In genomic region chr4:155019336-155019847, GRCm38 (mm10) we compare ENCODE assay signal across 8 mouse cellular contexts. TPM values are rescaled to one million over a fixed set of nuclear protein-coding genes. Genes with fewer than 3 reads are reported as not detected.
A peak's percentile ranks its signal among the peaks of the same experiment; 100 is the strongest.
DNase-seq lines count a peak whose midpoint lies in the region; ATAC-seq and TF ChIP-seq lines count a peak whose summit lies in the region.

No protein-coding gene starts in this region.

- no peaks in the 10 kb centered on the region for H3K36me3 ChIP-seq in forebrain, embryonic 16.5 days (ENCODE audit: control insufficient read depth, insufficient read depth)
- no peaks in the 10 kb centered on the region for H3K36me3 ChIP-seq in limb, embryonic 11.5 days (ENCODE audit: control insufficient read depth, insufficient read depth, low read length)
- H3K36me3 ChIP-seq in midbrain, postnatal 0 days (ENCODE audit: insufficient read depth, low read length): no peaks in the 10 kb centered on the region

- no peaks in the 10 kb centered on the region for H3K9me3 ChIP-seq in forebrain, embryonic 16.5 days (ENCODE audit: control insufficient read depth, low read length)
- H3K9me3 ChIP-seq in limb, embryonic 11.5 days (ENCODE audit: control insufficient read depth, low read length): no peaks in the 10 kb centered on the region
- H3K9me3 ChIP-seq in midbrain, postnatal 0 days (ENCODE audit: low read length): no peaks in the 10 kb centered on the region

- H3K9ac ChIP-seq in forebrain, embryonic 16.5 days (replicated peaks; ENCODE audit: low read depth, low read length): peak overlapping the region; percentile 55
- no peak overlapping the region for H3K9ac ChIP-seq in limb, embryonic 11.5 days (ENCODE audit: low read length)
- 0 out of 2 replicates have a peak overlapping the region, but pooled peaks have one; percentile 2 for H3K9ac ChIP-seq in midbrain, postnatal 0 days (replicated peaks; ENCODE audit: low read length, poor library complexity, severe bottlenecking)

- peak overlapping the region; percentile 97 for H3K27ac ChIP-seq in cerebellum, adult 2 months (ENCODE audit: insufficient read depth, low read length)
- peak overlapping the region; percentile 33; the same call in 1 of the 2 replicates for H3K27ac ChIP-seq in forebrain, embryonic 16.5 days (ENCODE audit: low read length)
- H3K27ac ChIP-seq in limb, embryonic 11.5 days (replicated peaks; ENCODE audit: low read depth, low read length): no peak overlapping the region
- no peak overlapping the region for H3K27ac ChIP-seq in midbrain, postnatal 0 days (ENCODE audit: low read depth, low read length)

- peak; percentile 97 for TF ChIP-seq POLR2A in cerebellum, adult 2 months (IDR thresholded peaks at IDR 0.05; ENCODE audit: borderline replicate concordance, insufficient read depth, low read length)

- peak overlapping the region; percentile 90 for H3K4me3 ChIP-seq in cerebellum, adult 2 months (replicated peaks; ENCODE audit: insufficient read depth, low read depth, low read length)
- peak overlapping the region; percentile 35 for H3K4me3 ChIP-seq in forebrain, embryonic 16.5 days (replicated peaks; ENCODE audit: low read length)
- H3K4me3 ChIP-seq in limb, embryonic 11.5 days (ENCODE audit: low read depth, low read length): no peak overlapping the region
- peak overlapping the region; percentile 5; the same call in 1 of the 2 replicates for H3K4me3 ChIP-seq in midbrain, postnatal 0 days (ENCODE audit: low read depth, low read length)

- H3K4me2 ChIP-seq in forebrain, embryonic 16.5 days (ENCODE audit: low read length): peak overlapping the region; percentile 39
- no peak overlapping the region; the same call in 1 of the 2 replicates for H3K4me2 ChIP-seq in limb, embryonic 11.5 days (ENCODE audit: low read depth, severe bottlenecking)
- H3K4me2 ChIP-seq in midbrain, postnatal 0 days (ENCODE audit: low read depth, low read length, poor library complexity, severe bottlenecking): peak overlapping the region; percentile 32; the same call in 1 of the 2 replicates

- under 1% methylated on average over 10 of the region's 10 CpGs for WGBS in cerebellum, adult 2 months
- WGBS in forebrain, embryonic 16.5 days: under 1% methylated on average over 10 of the region's 10 CpGs
- WGBS in limb, embryonic 11.5 days: 0% methylated on average over 10 of the region's 10 CpGs
- 1% methylated on average over 10 of the region's 10 CpGs for WGBS in midbrain, postnatal 0 days

- peaks cover 69% of the 10 kb centered on the region for H3K4me1 ChIP-seq in cerebellum, adult 2 months (ENCODE audit: control insufficient read depth, insufficient read depth, low read length)
- peaks cover 54% of the 10 kb centered on the region for H3K4me1 ChIP-seq in forebrain, embryonic 16.5 days (replicated peaks; ENCODE audit: control insufficient read depth, insufficient read depth, low read length)
- H3K4me1 ChIP-seq in limb, embryonic 11.5 days (ENCODE audit: control insufficient read depth, insufficient read depth, low read length): peaks cover 6% of the 10 kb centered on the region
- peaks cover 15% of the 10 kb centered on the region; the same call in 1 of the 2 replicates for H3K4me1 ChIP-seq in midbrain, postnatal 0 days (ENCODE audit: insufficient read depth, low read length)

- 0 out of 2 replicates have a peak, but pooled peaks have one; percentile 0 for TF ChIP-seq CTCF in cerebellum, adult 2 months (IDR thresholded peaks at IDR 0.05; ENCODE audit: borderline replicate concordance, insufficient read depth, low read depth, low read length)
- TF ChIP-seq CTCF in midbrain, postnatal 0 days (IDR thresholded peaks at IDR 0.05): no peak

- peak; percentile 47 for DNase-seq in layer of hippocampus, adult 9-11 months
- no peak for DNase-seq in layer of hippocampus, postnatal 25 days (ENCODE audit: extremely low spot score in 1 of 2, low spot score in 1 of 2)
- peak; percentile 89 to 94 for DNase-seq in cerebellum, adult 2 months
- DNase-seq in limb, embryonic 11.5 days (ENCODE audit: low spot score): peak; percentile 50
- DNase-seq in midbrain, postnatal 0 days (ENCODE audit: low spot score): peak; percentile 67
- no peak for DNase-seq in ovary, adult 18-20 months (ENCODE audit: low spot score)
- DNase-seq in ovary, postnatal 14 days (ENCODE audit: low spot score): no peak

- ATAC-seq in forebrain, embryonic 16.5 days: peak; percentile 76
- ATAC-seq in limb, embryonic 11.5 days (ENCODE audit: insufficient number of reproducible peaks, low FRiP score, low TSS enrichment, low read depth): no peak
- ATAC-seq in midbrain, postnatal 0 days (ENCODE audit: low FRiP score): peak; percentile 24; the same call in 1 of the 2 replicates

- H3K27me3 ChIP-seq in cerebellum, adult 2 months (ENCODE audit: control insufficient read depth, insufficient read depth, low read length): no peaks in the 10 kb centered on the region
- no peaks in the 10 kb centered on the region for H3K27me3 ChIP-seq in forebrain, embryonic 16.5 days (replicated peaks; ENCODE audit: control insufficient read depth, insufficient read depth, low read length)
- H3K27me3 ChIP-seq in limb, embryonic 11.5 days (ENCODE audit: control insufficient read depth, insufficient read depth, low read length): no peaks in the 10 kb centered on the region
- no peaks in the 10 kb centered on the region for H3K27me3 ChIP-seq in midbrain, postnatal 0 days (ENCODE audit: insufficient read depth, low read length)

RNA-seq across cellular contexts. Expression of gene Plch2, which starts 37.2 kb away (rescaled TPM):
- 10 to 100 TPM; 91.4 to 98.9 TPM for total RNA-seq in layer of hippocampus, postnatal 25 days (2021)
- polyA plus RNA-seq in cerebellum, adult 2 months (2012; rRNA removed): 149 and 180 TPM in 2 replicates
- 11.3 and 14.1 TPM in 2 replicates for polyA plus RNA-seq in forebrain, embryonic 16.5 days (2015; fragmentation: Nextera tagmentation; extraction: Ambion mirVana)
- polyA plus RNA-seq in limb, embryonic 11.5 days (2014; fragmentation: Nextera tagmentation; extraction: Ambion mirVana): 1.0 and 1.2 TPM in 2 replicates
- 49.8 and 51.1 TPM in 2 replicates for total RNA-seq in midbrain, postnatal 0 days (2014; rRNA removed)
- 21.1 and 21.7 TPM in 2 replicates for polyA plus RNA-seq in midbrain, postnatal 0 days (2015; fragmentation: Nextera tagmentation; extraction: Ambion mirVana)

RNA-seq across cellular contexts. Expression of gene Pex10, which starts 47.4 kb away (rescaled TPM):
- total RNA-seq in layer of hippocampus, postnatal 25 days (2021): 10 to 100 TPM; 21.6 to 26.5 TPM
- polyA plus RNA-seq in cerebellum, adult 2 months (2012; rRNA removed): 32.0 and 38.1 TPM in 2 replicates
- polyA plus RNA-seq in forebrain, embryonic 16.5 days (2015; fragmentation: Nextera tagmentation; extraction: Ambion mirVana): 19.5 and 22.1 TPM in 2 replicates
- 6.5 and 8.5 TPM in 2 replicates for polyA plus RNA-seq in limb, embryonic 11.5 days (2014; fragmentation: Nextera tagmentation; extraction: Ambion mirVana)
- total RNA-seq in midbrain, postnatal 0 days (2014; rRNA removed): 12.2 and 14.0 TPM in 2 replicates
- polyA plus RNA-seq in midbrain, postnatal 0 days (2015; fragmentation: Nextera tagmentation; extraction: Ambion mirVana): 15.2 and 15.7 TPM in 2 replicates

RNA-seq across cellular contexts. Expression of gene Pank4, which starts 55.5 kb away (rescaled TPM):
- total RNA-seq in layer of hippocampus, postnatal 25 days (2021): 10 to 100 TPM; 34.9 to 37.1 TPM
- polyA plus RNA-seq in cerebellum, adult 2 months (2012; rRNA removed): 84.6 and 85.5 TPM in 2 replicates
- 47.1 and 47.3 TPM in 2 replicates for polyA plus RNA-seq in forebrain, embryonic 16.5 days (2015; fragmentation: Nextera tagmentation; extraction: Ambion mirVana)
- 50.0 and 51.4 TPM in 2 replicates for polyA plus RNA-seq in limb, embryonic 11.5 days (2014; fragmentation: Nextera tagmentation; extraction: Ambion mirVana)
- 36.7 and 39.8 TPM in 2 replicates for total RNA-seq in midbrain, postnatal 0 days (2014; rRNA removed)
- 27.3 and 28.8 TPM in 2 replicates for polyA plus RNA-seq in midbrain, postnatal 0 days (2015; fragmentation: Nextera tagmentation; extraction: Ambion mirVana)

RNA-seq across cellular contexts. Expression of gene Hes5, which starts 58.7 kb away (rescaled TPM):
- total RNA-seq in layer of hippocampus, postnatal 25 days (2021): 10 to 100 TPM; 30.2 to 37.9 TPM
- polyA plus RNA-seq in cerebellum, adult 2 months (2012; rRNA removed): 4.6 and 4.8 TPM in 2 replicates
- 91.4 and 100 TPM in 2 replicates for polyA plus RNA-seq in forebrain, embryonic 16.5 days (2015; fragmentation: Nextera tagmentation; extraction: Ambion mirVana)
- 0.49 and 0.60 TPM in 2 replicates for polyA plus RNA-seq in limb, embryonic 11.5 days (2014; fragmentation: Nextera tagmentation; extraction: Ambion mirVana)
- 111 and 115 TPM in 2 replicates for total RNA-seq in midbrain, postnatal 0 days (2014; rRNA removed)
- polyA plus RNA-seq in midbrain, postnatal 0 days (2015; fragmentation: Nextera tagmentation; extraction: Ambion mirVana): 165 and 180 TPM in 2 replicates

Comparison
In these comparisons a context has a peak if more than half of its experiments do, and no peak if none do; other contexts are left out.
1. DNase-seq: peak in layer of hippocampus, adult 9-11 months (single experiment), cerebellum, adult 2 months (2 of 2), limb, embryonic 11.5 days (single experiment) and midbrain, postnatal 0 days (single experiment); none in layer of hippocampus, postnatal 25 days (0 of 2), ovary, adult 18-20 months (single experiment) and ovary, postnatal 14 days (single experiment).
2. H3K27ac ChIP-seq: peak in cerebellum, adult 2 months (single experiment) and forebrain, embryonic 16.5 days (single experiment); none in limb, embryonic 11.5 days (single experiment) and midbrain, postnatal 0 days (single experiment).